Mouse (Mus musculus): ENCODE results near the gene Miga1. TPM values are rescaled to one million over a fixed set of nuclear protein-coding genes. Genes with fewer than 3 reads are reported as not detected.

Gene Miga1
- 5.5 to 13.6 TPM (median 5.7 TPM) in 3 replicates for total RNA-seq (2017)

DNA sequence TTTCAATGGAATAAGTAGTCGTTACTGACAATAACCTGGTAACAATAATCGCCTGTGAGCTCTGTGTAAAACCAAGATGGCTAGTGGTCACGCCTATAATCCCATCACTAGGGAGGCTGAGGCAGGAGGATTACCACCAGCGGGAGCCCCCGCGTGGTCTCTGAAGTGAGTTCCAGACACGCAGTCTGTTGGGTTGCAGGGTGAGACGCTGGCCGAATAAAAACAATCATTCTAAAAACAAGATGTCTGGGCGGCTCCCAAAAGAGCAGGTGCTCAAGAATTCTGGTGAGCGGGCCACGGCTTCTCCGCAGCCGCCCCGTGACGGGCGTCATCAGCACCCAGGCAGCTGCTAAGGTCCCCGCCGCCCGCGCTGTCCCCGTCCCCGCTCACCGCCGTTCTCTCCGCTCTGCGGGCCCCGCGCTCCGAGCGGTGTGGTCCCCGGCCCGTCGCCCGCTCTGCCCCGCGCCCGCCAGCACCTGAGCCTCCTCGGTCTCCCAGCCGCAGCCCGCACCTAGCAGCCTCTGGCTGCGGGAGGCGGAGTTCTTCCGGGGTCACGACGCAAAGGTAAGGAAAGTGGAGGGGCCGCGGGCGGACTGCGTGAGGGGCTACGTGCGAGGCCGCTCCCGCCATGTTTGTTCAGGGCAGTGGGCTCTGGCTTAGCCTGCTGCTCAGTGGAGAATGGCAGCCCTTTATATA, at the start of gene Miga1:
Miga1 (minus strand) TSS at position 546 of the 696 bp plus-strand sequence.
- 0 out of 2 replicates have a peak, but pooled peaks have one; percentile 29 for ATAC-seq (replicated peaks; ENCODE audit: insufficient number of reproducible peaks, low FRiP score, low TSS enrichment, poor library complexity, severe bottlenecking)

DNA sequence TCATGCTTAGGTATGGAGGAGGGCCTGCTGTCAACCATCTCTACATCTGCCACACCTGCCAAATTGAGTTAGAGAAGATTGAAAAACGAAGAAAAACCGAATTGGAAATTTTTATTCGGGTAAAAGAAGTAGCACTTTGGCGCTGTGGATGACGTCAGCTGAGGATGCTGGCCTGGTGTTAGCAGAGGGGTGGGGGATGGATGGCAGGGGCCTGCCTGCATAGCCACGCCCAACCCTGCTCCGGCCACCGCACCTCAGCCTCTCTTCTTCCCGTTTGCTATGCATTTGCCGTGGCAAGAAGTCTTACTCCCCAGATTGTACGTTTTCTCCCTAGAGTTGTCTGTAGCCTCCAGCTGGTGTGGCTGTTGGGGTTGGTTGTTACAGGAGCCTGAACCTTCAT, 43.9 kb upstream of the Miga1 start:
- no peak for ATAC-seq (replicated peaks; ENCODE audit: insufficient number of reproducible peaks, low FRiP score, low TSS enrichment, poor library complexity, severe bottlenecking)

DNA sequence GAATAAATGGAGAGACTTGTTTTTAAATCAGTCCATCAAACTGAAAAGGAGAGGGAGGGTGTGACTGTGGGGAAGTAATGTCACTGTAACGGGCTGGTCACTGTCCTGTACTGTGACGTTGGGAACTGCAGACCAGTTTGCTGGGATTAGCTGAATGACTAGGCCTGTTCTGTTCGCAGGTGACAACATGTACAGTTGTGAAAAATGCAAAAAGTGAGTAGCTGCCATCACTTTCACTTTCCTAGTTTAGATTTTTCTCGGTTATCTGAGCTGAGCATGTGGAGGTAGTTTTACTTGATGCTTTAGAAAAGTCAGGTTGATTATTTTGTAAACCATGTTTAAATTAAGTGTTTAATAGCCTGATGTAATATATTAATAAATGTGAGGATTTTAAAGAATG, 35.9 kb upstream of the Miga1 start:
- ATAC-seq (replicated peaks; ENCODE audit: insufficient number of reproducible peaks, low FRiP score, low TSS enrichment, poor library complexity, severe bottlenecking), result no peak

DNA sequence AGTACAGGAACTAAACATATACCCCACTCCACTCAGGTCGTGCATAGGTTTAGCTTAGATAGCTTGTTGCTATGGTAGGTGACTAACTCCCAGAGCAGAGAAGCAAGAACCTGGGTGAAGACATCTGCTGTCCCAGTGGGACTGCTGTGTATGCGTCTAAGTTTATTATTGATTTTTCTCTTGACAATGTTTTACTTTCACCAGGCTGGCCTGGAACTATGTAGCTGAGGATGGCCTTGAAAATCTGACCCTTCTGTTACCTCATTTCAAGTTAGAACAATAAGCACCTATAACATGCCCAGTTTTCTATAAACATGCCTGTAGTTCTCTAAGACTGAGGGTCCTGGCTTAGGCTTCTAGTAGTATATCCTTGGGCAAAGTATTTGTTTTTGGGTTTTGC, 24.0 kb upstream of the Miga1 start:
- ATAC-seq (replicated peaks; ENCODE audit: insufficient number of reproducible peaks, low FRiP score, low TSS enrichment, poor library complexity, severe bottlenecking), result no peak

DNA sequence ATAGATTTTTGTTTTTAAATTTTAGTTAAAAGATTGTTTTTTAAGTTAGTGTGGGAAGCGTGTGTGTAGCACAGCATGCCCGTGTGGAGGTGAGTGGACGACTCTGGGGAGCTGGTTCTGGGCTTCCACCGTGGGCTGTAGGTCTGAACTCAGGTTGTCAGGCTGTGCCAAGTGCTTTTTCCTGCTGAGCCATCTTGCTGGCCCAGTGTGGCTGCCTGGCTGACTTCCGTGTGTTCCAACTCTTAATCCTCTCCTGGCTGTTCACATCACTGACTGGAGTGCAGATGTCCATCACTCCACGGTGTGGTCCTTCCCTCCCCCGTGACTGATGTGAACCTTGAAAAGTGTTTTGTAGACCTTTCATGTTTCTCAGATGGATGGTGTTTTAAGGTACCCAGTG, 18.9 kb upstream of the Miga1 start:
- ATAC-seq (replicated peaks; ENCODE audit: insufficient number of reproducible peaks, low FRiP score, low TSS enrichment, poor library complexity, severe bottlenecking), result no peak

DNA sequence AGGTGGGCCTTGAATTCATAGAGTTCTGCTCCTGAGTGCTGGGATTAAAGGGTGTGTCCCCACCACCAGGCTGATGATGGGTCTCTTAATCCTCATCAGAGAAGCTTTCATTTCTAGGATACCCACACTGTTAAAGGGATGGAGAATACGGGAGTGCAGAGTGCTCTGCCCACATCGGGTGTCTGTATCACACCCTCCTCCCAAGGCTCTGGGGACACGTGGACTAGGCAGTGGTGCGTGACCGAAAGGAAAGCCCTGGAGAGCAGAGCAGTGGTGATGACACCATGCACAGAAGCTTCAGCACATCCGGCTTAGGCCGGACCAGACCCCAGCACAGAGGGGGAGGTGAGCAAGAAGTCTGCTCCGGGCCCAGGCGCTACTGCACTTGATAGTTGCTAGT, 16.5 kb upstream of the Miga1 start:
- no peak for ATAC-seq (replicated peaks; ENCODE audit: insufficient number of reproducible peaks, low FRiP score, low TSS enrichment, poor library complexity, severe bottlenecking)

DNA sequence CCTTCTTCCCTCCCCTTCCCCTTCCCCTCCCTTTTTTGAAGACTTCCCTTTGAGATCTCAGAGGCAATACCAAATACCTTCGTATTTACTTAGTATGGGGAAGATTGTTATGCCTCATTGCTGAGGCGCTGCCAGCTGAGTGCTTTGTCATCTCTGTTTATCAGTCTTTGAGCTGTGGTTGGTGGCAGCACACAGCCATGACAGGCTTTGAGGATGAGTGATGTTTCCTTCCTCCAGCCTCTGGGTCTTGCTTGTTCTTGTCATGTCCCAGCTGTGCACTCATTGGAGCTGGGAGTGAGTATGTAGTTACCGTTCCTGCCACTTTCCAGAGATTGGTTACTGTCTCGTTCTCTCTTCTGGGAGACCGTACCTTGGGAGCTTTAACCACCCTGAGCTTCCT, 15.2 kb upstream of the Miga1 start:
- ATAC-seq (replicated peaks; ENCODE audit: insufficient number of reproducible peaks, low FRiP score, low TSS enrichment, poor library complexity, severe bottlenecking), result no peak

DNA sequence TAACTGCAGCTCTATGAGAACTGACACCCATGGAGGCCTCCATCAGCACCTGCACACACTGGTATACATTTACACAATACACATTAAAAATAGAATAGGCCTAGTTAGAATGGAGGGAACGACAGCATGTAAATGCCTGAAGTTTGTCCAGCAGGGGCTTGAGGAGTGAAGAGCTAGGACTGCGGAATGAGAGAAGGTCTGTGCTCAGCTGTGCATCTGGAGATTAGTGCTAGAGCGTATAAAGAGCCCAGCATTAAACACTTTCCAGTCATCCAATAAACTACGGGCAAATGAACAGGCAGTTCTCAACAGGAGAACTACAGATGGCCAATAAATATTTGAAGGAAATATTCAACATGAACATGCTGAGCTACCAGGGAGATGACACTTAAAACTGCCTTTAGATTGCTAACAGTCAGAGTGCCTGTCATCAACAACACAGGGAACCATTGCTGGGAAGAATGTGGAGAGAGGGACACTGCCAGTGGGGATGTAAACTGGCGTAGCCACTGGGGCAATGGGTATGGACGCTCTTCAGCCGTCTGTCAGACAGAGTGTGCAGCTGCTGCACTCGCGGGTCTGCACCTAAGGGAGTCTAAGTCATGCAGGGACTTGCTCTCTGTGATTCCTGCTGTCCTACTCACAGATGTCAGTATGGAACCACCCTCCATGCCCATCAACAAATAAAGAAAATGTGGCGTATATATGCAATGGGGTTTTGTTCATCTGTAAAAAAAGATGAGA, 13.4 kb upstream of the Miga1 start:
- no peak for ATAC-seq (replicated peaks; ENCODE audit: insufficient number of reproducible peaks, low FRiP score, low TSS enrichment, poor library complexity, severe bottlenecking)

DNA sequence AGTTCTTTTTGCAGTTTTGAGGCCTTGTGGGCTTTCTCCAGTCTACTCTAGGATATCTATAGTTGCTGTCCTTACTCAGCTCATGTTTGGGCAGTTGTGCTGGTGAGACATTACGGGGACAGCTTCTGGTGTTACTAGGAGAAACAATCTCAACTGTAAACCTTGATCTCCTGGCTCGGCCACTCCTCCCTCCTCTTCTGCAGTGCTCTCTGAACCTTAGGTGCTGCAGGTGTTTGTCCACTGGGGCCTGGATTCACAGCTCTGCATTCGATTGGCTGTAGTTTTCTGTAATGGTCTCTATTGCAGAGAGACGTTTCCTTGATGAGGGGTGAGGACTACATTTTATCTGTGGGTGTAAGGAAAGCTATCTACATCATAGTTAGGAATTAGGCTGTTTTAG, 12.1 kb upstream of the Miga1 start:
- no peak for ATAC-seq (replicated peaks; ENCODE audit: insufficient number of reproducible peaks, low FRiP score, low TSS enrichment, poor library complexity, severe bottlenecking)

DNA sequence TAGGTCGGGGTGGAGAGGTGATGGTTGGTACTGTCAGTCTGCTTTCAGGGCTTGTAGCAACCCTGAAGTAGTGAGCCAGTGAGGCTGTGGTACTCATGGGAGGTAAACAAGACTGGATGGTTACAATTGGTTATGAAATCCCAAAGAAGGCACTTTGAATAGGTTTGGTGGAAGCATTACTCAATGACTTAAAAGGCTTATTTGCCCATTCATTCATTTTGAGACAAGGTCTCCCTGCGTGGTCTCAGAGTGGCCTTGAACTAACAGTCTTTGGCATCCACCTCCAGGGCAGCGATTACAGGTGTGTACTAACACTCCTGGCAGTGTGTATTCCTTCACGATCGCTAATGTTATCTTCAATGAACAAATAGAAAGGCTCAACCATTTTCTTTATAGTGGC, 10.8 kb upstream of the Miga1 start:
- ATAC-seq (replicated peaks; ENCODE audit: insufficient number of reproducible peaks, low FRiP score, low TSS enrichment, poor library complexity, severe bottlenecking), result no peak

DNA sequence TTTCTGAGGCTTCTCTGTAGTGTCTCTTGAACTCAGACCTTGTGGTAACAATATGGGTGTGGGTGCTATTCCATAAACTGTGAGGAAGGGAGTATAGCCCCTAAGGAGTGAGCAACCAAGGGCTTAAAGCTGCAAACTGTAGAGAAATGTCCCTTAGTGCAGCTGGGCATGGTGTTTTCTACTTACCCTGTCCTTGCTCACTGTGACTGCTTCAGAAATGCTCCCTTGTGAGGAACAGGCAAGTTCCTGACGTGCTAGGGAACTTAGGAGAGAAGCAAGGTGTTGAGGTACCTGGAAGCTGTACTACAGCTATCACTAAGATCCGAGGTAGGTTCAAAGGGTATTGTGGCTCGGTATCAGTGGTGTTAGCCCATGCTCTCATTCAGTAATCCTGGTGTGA, 10.2 kb upstream of the Miga1 start:
- no peak for ATAC-seq (replicated peaks; ENCODE audit: insufficient number of reproducible peaks, low FRiP score, low TSS enrichment, poor library complexity, severe bottlenecking)

DNA sequence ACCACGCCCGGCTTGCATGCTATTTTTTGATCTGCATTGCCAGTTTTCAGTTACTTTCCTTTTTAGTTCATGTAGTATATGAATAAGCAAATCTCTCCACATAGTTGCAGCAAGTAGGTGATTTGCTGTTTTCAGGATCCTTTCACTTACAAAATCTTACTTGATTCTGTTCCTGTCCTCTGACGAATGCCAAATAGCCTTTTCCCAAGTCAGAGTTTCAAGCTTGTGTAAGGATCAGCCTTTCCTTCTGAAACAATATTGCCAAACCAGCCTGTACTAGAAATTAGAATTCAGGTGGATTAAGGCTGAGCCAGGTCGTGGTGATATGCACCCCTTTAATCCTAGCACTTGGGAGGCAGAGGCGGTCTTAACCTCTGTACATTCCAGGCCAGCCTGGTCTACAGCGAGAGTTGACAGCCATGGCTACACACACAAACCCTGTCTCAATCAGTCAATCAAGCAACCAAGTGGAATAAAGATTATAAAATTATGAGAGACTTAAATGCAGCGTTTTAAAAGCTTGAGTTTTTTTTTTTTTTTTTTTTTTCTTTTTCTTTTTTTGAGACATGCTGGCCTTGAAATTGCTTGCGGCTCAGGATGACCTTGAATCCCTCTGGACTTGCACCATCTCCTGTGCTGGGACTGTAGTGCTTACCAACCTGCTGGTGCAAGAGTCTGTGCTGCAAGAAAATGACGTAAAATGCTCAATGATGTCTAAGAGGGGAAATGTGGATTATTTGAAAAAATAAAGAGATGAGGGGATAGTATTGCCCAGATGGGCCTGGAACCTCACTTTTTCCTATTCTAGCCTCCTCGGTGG, 8.0 kb upstream of the Miga1 start:
- no peak for ATAC-seq (replicated peaks; ENCODE audit: insufficient number of reproducible peaks, low FRiP score, low TSS enrichment, poor library complexity, severe bottlenecking)

DNA sequence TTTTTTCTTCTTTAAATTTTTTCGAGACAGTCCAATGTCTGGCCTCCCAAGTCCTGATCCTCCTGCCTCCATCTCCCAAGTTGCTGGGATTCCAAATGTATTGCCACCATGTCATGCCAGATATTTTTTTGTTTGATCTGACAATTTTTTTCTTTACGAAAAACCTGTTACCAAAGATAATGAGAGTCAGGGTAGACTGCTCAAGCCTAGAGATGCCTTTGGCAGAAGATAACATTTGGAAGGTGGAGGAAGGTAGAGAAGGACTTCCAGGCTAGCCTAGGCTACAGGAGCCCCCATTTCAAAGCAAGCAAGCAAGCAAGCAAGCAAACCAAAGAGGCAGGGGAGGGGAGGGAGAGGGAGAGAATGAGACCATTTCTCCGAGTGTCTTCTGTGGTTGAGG, 7.0 kb upstream of the Miga1 start:
- ATAC-seq (replicated peaks; ENCODE audit: insufficient number of reproducible peaks, low FRiP score, low TSS enrichment, poor library complexity, severe bottlenecking), result no peak

DNA sequence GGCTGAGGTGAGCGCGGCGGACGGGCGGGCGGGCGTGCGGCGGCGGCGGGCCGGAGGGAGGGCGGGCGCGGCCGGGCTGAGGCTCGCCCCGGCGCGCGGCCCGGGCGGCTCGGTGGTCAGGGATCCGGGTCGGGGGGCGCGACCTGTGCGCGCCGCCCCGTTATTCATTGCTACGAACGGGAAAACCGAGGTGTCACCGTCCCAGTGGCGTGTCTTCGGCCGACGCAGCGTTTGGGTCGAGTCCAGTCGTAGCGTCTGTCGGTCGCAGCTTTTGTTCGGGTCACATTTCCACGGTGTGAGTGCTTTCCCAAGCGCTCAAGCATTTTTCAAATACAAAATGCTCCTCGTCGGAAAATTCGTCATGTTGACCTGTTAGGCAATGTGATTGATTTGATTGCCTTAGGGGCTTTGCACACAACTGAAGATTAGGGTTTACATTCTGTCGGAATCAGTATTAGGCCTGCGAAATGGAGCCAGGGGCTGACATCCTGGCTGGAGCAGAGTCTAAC, 6.5 kb upstream of the Miga1 start:
- ATAC-seq (replicated peaks; ENCODE audit: insufficient number of reproducible peaks, low FRiP score, low TSS enrichment, poor library complexity, severe bottlenecking), result no peak

DNA sequence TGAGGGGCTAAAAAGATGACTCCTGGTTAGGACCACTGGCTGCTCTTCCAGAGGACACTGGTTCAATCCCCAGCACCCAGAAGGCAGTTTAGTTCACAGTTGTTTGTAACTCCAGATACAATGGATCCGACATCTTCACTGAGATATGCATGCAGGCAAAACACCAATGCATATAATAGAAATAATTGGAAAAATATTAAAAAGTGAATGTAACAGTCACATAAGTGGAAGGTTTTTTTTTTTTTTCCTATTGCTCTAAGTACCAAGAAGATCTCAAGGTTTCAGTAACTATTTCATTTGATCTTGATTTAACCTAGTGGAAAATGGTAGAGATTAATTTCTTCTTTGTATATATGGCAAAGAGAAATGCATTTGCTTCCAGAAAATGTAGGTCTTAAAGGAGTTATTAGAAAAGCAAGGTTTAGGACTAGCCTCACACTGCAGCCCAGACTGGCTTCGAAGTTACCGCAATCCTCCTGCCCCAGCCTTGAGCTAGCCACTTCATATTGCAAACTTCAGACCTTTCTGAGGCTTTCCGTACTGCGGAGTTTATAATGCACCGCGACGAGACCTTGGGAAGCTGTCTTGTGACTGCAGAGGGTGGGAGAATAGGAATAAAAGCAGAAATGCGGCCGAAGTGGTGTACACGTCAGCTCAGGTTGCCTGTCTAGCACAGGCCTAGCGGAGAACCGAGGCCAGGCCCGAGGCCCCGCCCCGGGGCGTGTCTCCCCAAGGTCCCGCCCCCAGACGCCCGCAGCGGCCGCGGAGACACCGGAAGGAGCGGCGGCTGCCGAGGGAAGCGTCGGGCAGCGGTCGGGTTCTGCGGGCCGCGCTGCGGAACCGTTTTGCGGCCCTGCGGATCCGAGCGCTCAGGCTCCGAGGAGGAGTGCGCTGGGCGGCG, 5.8 kb upstream of the Miga1 start, which contains the start of gene Usp33:
Usp33 (plus strand) TSS at position 747 of the 901 bp plus-strand sequence.
- ATAC-seq (replicated peaks; ENCODE audit: insufficient number of reproducible peaks, low FRiP score, low TSS enrichment, poor library complexity, severe bottlenecking), result peak; percentile 81

DNA sequence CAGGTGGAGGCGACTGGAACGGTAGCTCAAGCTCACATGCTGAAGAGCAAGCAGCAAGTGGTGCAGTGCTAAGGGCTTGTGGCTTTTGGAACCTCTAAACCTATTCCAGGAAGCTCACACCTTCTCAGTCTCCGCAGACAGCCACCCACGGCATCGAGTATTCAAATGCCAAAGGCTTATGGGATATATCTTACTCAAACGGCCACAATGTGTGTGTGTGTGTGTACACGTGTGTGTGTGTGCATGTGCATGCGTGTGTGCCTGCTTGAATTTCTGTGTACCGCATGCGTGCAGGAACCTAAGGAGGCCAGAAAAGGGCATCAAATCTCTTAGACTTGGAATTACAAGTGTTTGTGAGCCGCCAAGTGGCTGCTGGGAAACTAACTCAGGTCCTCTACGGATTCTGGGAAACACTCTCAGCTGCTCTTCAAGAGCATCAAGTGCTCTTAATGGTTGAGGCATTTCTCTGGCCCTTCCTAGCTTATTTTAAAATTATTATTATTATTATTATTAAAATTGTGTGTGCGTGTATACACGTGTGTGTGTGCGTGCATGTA, 2.8 kb upstream of the Miga1 start:
- no peak for ATAC-seq (replicated peaks; ENCODE audit: insufficient number of reproducible peaks, low FRiP score, low TSS enrichment, poor library complexity, severe bottlenecking)

DNA sequence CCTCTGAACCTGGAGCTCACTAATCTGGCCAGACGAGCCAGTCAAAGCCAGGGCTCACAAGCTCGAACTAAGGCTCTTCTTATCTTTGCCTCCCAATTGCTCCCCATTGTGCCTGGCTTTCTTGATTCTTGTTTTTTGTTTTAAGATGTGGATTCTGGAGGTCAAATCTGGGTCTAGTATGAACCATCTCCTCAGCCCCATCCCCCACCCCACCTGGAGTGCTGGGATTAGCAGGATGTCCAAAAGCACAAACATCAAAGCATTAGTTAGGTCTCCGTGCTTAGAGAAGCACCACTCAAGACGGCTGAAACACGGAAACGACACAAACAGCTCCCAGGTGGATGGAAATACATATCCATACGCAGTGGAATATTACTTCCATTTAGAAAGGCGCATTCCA, 4.1 kb downstream of the Miga1 start:
- no peak for ATAC-seq (replicated peaks; ENCODE audit: insufficient number of reproducible peaks, low FRiP score, low TSS enrichment, poor library complexity, severe bottlenecking)

DNA sequence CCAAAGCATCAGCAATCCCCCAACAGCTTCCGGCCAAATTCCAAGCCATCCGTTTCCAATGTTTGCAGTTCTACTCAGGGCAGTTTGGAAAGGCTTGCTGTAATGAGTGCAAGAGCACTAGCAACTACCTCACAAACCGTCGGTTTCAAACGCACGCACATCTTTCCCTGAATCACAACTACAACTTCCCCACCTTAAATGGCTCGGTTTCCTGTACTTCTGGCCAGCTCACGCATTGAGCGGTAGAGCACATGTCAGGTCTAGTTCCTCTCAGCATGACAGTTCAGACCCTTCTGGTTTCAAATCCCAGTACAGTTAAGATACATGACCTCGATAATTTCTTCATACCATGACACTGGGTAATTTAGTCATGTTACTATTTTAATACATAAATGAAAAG, 6.6 kb downstream of the Miga1 start:
- no peak for ATAC-seq (replicated peaks; ENCODE audit: insufficient number of reproducible peaks, low FRiP score, low TSS enrichment, poor library complexity, severe bottlenecking)

Data from monocyte, adult 5-6 weeks (primary cell).